Mouse (Mus musculus) CH12.LX (cell line): Measurements from ENCODE around the gene Rtel1.

Experiments
- CHD2 ChIP-seq: IDR thresholded peaks from 2 replicates; pipeline ENCODE4 v1.6.1; 2011; ENCODE audit warnings: low read length, improper control_type of control experiment
- CTCF ChIP-seq, 2 experiments: IDR thresholded peaks in 1 of 2; conservative IDR thresholded peaks in 1 of 2; 2 replicates each; pipeline ENCODE4 v1.5.1; 2011 to 2012; ENCODE audit warnings: low read depth in 2 of 2, low read length in 2 of 2, improper control_type of control experiment in 1 of 2, inconsistent platforms in 1 of 2, mild to moderate bottlenecking in 1 of 2, moderate library complexity in 1 of 2
- EP300 ChIP-seq: IDR thresholded peaks from 2 replicates; pipeline ENCODE4 v1.6.1; 2011; ENCODE audit warnings: low read length, improper control_type of control experiment
- ETS1 ChIP-seq: conservative IDR thresholded peaks from 2 replicates; pipeline ENCODE4 v1.6.1; 2012; ENCODE audit warnings: low read depth, mild to moderate bottlenecking, inconsistent platforms, low read length, improper control_type of control experiment, moderate library complexity
- HCFC1 ChIP-seq: IDR thresholded peaks from 2 replicates; pipeline ENCODE4 v1.6.1; 2012; ENCODE audit warnings: low read depth, mild to moderate bottlenecking, inconsistent platforms, low read length, improper control_type of control experiment
- JUN ChIP-seq: IDR thresholded peaks from 2 replicates; pipeline ENCODE4 v1.6.1; 2011; ENCODE audit warnings: low read depth, mild to moderate bottlenecking, low read length, improper control_type of control experiment, moderate library complexity; ENCODE audit not compliant: insufficient read depth
- JUND ChIP-seq: conservative IDR thresholded peaks from 2 replicates; pipeline ENCODE4 v1.6.1; 2011; ENCODE audit warnings: low read depth, low read length, improper control_type of control experiment
- MAX ChIP-seq: IDR thresholded peaks from 2 replicates; pipeline ENCODE4 v1.6.1; 2011; ENCODE audit warnings: low read length, improper control_type of control experiment
- POLR2A ChIP-seq: IDR thresholded peaks from 2 replicates; pipeline ENCODE4 v1.6.1; 2011; ENCODE audit warnings: low read depth, mild to moderate bottlenecking, improper control_type of control experiment, low read length
- POLR2AphosphoS2 ChIP-seq: IDR thresholded peaks from 2 replicates; pipeline ENCODE4 v1.6.1; 2011; ENCODE audit warnings: low read depth, low read length, improper control_type of control experiment
- SMC3 ChIP-seq: IDR thresholded peaks from 2 replicates; pipeline ENCODE4 v1.6.1; 2011; ENCODE audit warnings: low read depth, low read length, improper control_type of control experiment
- USF2 ChIP-seq: conservative IDR thresholded peaks from 2 replicates; pipeline ENCODE4 v1.6.1; 2011; ENCODE audit warnings: low read depth, low read length, improper control_type of control experiment
- ZKSCAN1 ChIP-seq: IDR thresholded peaks from 2 replicates; pipeline ENCODE4 v1.6.1; 2012; ENCODE audit warnings: low read depth, inconsistent platforms, low read length, improper control_type of control experiment, borderline replicate concordance
- ZMIZ1 ChIP-seq: IDR thresholded peaks from 2 replicates; pipeline ENCODE4 v1.6.1; 2012; ENCODE audit warnings: low read depth, mild to moderate bottlenecking, inconsistent platforms, low read length, improper control_type of control experiment

GRCm38 (mm10) chr2:181385885-181386284 is 66.3 kb downstream of the Rtel1 start:
- TF ChIP-seq CTCF (conservative IDR thresholded peaks at IDR 0.05 in 1 of 2, IDR thresholded peaks at IDR 0.05 in 1 of 2; ENCODE audit: low read depth in 2 of 2, low read length in 2 of 2) (no peak), POLR2A (no peak), ZKSCAN1 (no peak), CHD2 (no peak), USF2 (no peak), MAX (no peak), ETS1 (no peak), JUND (no peak), HCFC1 (no peak), EP300 (no peak), SMC3 (no peak), POLR2AphosphoS2 (no peak), ZMIZ1 (no peak), JUN (no peak)
